Mouse (Mus musculus): ENCODE measurements around the gene Scrg1. TPM values are rescaled to one million over a fixed set of nuclear protein-coding genes. Genes with fewer than 3 reads are reported as not detected.

Gene Scrg1
- total and polyA plus RNA-seq, 3 experiments = not detected

DNA sequence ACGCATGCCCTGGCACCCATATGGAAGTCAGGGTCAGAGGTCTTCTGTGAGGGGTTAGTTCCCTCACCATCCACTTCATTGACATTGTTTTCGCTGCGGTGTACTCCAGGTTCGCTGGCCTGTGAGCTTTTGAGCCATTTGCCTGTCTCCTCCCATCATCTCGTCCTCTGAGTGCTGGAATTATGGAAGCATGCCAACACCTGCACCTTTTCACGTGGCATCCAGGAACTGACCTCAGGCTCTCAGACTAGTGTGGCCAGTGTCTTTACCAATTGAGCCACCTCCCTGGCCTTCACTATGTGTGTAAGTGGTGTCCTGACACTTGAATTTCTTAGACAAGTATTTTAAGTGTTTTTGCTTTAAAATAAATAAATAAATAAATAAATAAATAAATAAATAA lies 18.0 kb downstream of the Scrg1 start:
- H3K79me2 ChIP-seq (ENCODE audit: control insufficient read depth, insufficient read depth, low read length, poor library complexity) = no peaks in the 10 kb centered on the region
- TF ChIP-seq HCFC1 (IDR thresholded peaks at IDR 0.05; ENCODE audit: low read depth, low read length) = no peak
- TF ChIP-seq GABPA (IDR thresholded peaks at IDR 0.05; ENCODE audit: low read depth, low read length) = no peak
- no peak for TF ChIP-seq TCF12 (IDR thresholded peaks at IDR 0.05; ENCODE audit: low read depth, low read length)
- no peak for TF ChIP-seq SIN3A (IDR thresholded peaks at IDR 0.05; ENCODE audit: low read length)
- TF ChIP-seq CTCF (IDR thresholded peaks at IDR 0.05 in 2 of 3, conservative IDR thresholded peaks at IDR 0.05 in 1 of 3; ENCODE audit: control insufficient read depth in 1 of 3, insufficient read depth in 1 of 3, low read depth in 2 of 3, low read length in 3 of 3, poor library complexity in 1 of 3, severe bottlenecking in 1 of 3) = no peak
- no peak for TF ChIP-seq POLR2A (IDR thresholded peaks at IDR 0.05; ENCODE audit: control insufficient read depth in 1 of 2, insufficient read depth in 1 of 2, low read depth in 1 of 2, low read length in 2 of 2, poor library complexity in 1 of 2)
- no peak for TF ChIP-seq EP300 (IDR thresholded peaks at IDR 0.05; ENCODE audit: low read depth in 1 of 2, low read length in 2 of 2)
- no peak for TF ChIP-seq BHLHE40 (IDR thresholded peaks at IDR 0.05; ENCODE audit: borderline replicate concordance, low read depth, low read length)
- TF ChIP-seq RAD21 (IDR thresholded peaks at IDR 0.05; ENCODE audit: low read depth, low read length) = no peak
- TF ChIP-seq MYB (IDR thresholded peaks at IDR 0.05; ENCODE audit: low read depth, low read length) = no peak
- no peak for TF ChIP-seq TAL1 (IDR thresholded peaks at IDR 0.05; ENCODE audit: low read length)
- H3K9me3 ChIP-seq (replicated peaks; ENCODE audit: insufficient read depth, low read length) = no peaks in the 10 kb centered on the region
- H3K4me3 ChIP-seq (ENCODE audit: control insufficient read depth in 1 of 2, insufficient read depth in 1 of 2, low read depth in 2 of 2, low read length in 2 of 2) = no peak overlapping the region
- H3K4me1 ChIP-seq (ENCODE audit: control insufficient read depth in 1 of 2, insufficient read depth in 2 of 2, low read length in 2 of 2) = no peaks in the 10 kb centered on the region
- no peaks in the 10 kb centered on the region for H3K27me3 ChIP-seq (ENCODE audit: control insufficient read depth in 1 of 2, insufficient read depth in 2 of 2, low read length in 2 of 2)
- no peaks in the 10 kb centered on the region for H3K36me3 ChIP-seq (ENCODE audit: control insufficient read depth in 1 of 2, insufficient read depth in 2 of 2, low read length in 2 of 2)
- H3K9ac ChIP-seq (ENCODE audit: control insufficient read depth, low read depth, low read length, poor library complexity, severe bottlenecking) = no peak overlapping the region
- H3K27ac ChIP-seq (ENCODE audit: control insufficient read depth, low read depth, low read length) = no peak overlapping the region
- DNase-seq (ENCODE audit: low read depth, low spot score) = no peak

- H3K4me1 ChIP-seq (ENCODE audit: control insufficient read depth in 1 of 2, insufficient read depth in 2 of 2, low read length in 2 of 2) = no peaks in the 10 kb centered on the region
- H3K36me3 ChIP-seq (ENCODE audit: control insufficient read depth in 1 of 2, insufficient read depth in 2 of 2, low read length in 2 of 2) = peaks cover 0 to 2% of the 10 kb centered on the region in 2 experiments; a peak in 1 of 4 replicates
- no peaks in the 10 kb centered on the region for H3K9me3 ChIP-seq (replicated peaks; ENCODE audit: insufficient read depth, low read length)
- H3K27me3 ChIP-seq (ENCODE audit: control insufficient read depth in 1 of 2, insufficient read depth in 2 of 2, low read length in 2 of 2) = no peaks in the 10 kb centered on the region
- H3K4me3 ChIP-seq (ENCODE audit: control insufficient read depth in 1 of 2, insufficient read depth in 1 of 2, low read depth in 2 of 2, low read length in 2 of 2) = no peak overlapping the region
- TF ChIP-seq MYB (IDR thresholded peaks at IDR 0.05; ENCODE audit: low read depth, low read length) = no peak
- no peak for TF ChIP-seq USF2 (IDR thresholded peaks at IDR 0.05; ENCODE audit: borderline replicate concordance in 1 of 2, insufficient read depth in 1 of 2, low read depth in 1 of 2, low read length in 2 of 2)
- TF ChIP-seq ZNF384 (IDR thresholded peaks at IDR 0.05; ENCODE audit: low read depth, low read length) = no peak
- TF ChIP-seq HCFC1 (IDR thresholded peaks at IDR 0.05; ENCODE audit: low read depth, low read length) = no peak
- TF ChIP-seq MAZ (IDR thresholded peaks at IDR 0.05; ENCODE audit: low read depth, low read length) = no peak
- TF ChIP-seq ELF1 (IDR thresholded peaks at IDR 0.05; ENCODE audit: low read depth, low read length) = no peak
- TF ChIP-seq POLR2AphosphoS5 (IDR thresholded peaks at IDR 0.05; ENCODE audit: borderline replicate concordance, low read depth, low read length) = no peak
- no peak for TF ChIP-seq NRF1 (IDR thresholded peaks at IDR 0.05; ENCODE audit: insufficient read depth, low read depth, low read length, poor library complexity, severe bottlenecking)
- TF ChIP-seq ETS1 (IDR thresholded peaks at IDR 0.05; ENCODE audit: low read depth, low read length) = no peak
- no peak for TF ChIP-seq ZC3H11A (IDR thresholded peaks at IDR 0.05; ENCODE audit: low read depth, low read length)
- no peak for TF ChIP-seq GATA1 (IDR thresholded peaks at IDR 0.05; ENCODE audit: low read depth, low read length)
- no peak for TF ChIP-seq ZMIZ1 (IDR thresholded peaks at IDR 0.05; ENCODE audit: low read depth, low read length)
- H3K27ac ChIP-seq (ENCODE audit: control insufficient read depth, low read depth, low read length) = no peak overlapping the region
- no peak for DNase-seq (ENCODE audit: low read depth, low spot score)
- H3K79me2 ChIP-seq (ENCODE audit: control insufficient read depth, insufficient read depth, low read length, poor library complexity) = no peaks in the 10 kb centered on the region
- no peak overlapping the region for H3K9ac ChIP-seq (ENCODE audit: control insufficient read depth, low read depth, low read length, poor library complexity, severe bottlenecking)
Observed at GRCm38 (mm10) chr8:57478406-57478805, 22.7 kb downstream of the Scrg1 start.
